Mouse (Mus musculus): ENCODE results near the gene C1rl. TPM values are rescaled to one million over a fixed set of nuclear protein-coding genes. Genes with fewer than 3 reads are reported as not detected.
"Not testable (repeated sequence)": the region's sequence is repeated elsewhere in the genome, so short reads cannot be mapped to it uniquely, and the experiment has no call there.

The C1rl gene
- polyA plus RNA-seq, 1 experiment = 1.2 TPM

GRCm38 (mm10) chr6:124542284-124542683 is 49.4 kb downstream of the C1rl start, which contains the start of gene C1s1:
TSS of gene C1s1 (minus strand) at chr6:124542359.
- not testable (repeated sequence) for H3K4me2 ChIP-seq (ENCODE audit: low read depth); H3K79me2 ChIP-seq (ENCODE audit: control insufficient read depth, insufficient read depth); H3K36me3 ChIP-seq (ENCODE audit: control insufficient read depth, insufficient read depth); H3ac ChIP-seq (ENCODE audit: control insufficient read depth, insufficient read length); H3K4me3 ChIP-seq; H3K27me3 ChIP-seq (ENCODE audit: control insufficient read depth, insufficient read depth, insufficient read length)

GRCm38 (mm10) chr6:124544466-124544865 is 51.6 kb downstream of the C1rl start:
- no peak overlapping the region for H3ac ChIP-seq (ENCODE audit: control insufficient read depth, insufficient read length)
- no peaks in the 10 kb centered on the region for H3K27me3 ChIP-seq (ENCODE audit: control insufficient read depth, insufficient read depth, insufficient read length)
- H3K36me3 ChIP-seq (ENCODE audit: control insufficient read depth, insufficient read depth) = no peaks in the 10 kb centered on the region
- no peak overlapping the region for H3K4me3 ChIP-seq
- TF ChIP-seq POLR2AphosphoS2 (IDR thresholded peaks at IDR 0.05; ENCODE audit: insufficient read length, low read depth) (no peak), POLR2A (IDR thresholded peaks at IDR 0.05; ENCODE audit: insufficient read length, low read depth) (no peak), CEBPB (IDR thresholded peaks at IDR 0.05; ENCODE audit: insufficient read depth, poor library complexity, severe bottlenecking) (no peak)
- no peak overlapping the region for H3K4me2 ChIP-seq (ENCODE audit: low read depth)
- H3K79me2 ChIP-seq (ENCODE audit: control insufficient read depth, insufficient read depth) = no peaks in the 10 kb centered on the region

GRCm38 (mm10) chr6:124545425-124545824 is 52.5 kb downstream of the C1rl start:
- H3K79me2 ChIP-seq (ENCODE audit: control insufficient read depth, insufficient read depth) = no peaks in the 10 kb centered on the region
- TF ChIP-seq POLR2AphosphoS2 (IDR thresholded peaks at IDR 0.05; ENCODE audit: insufficient read length, low read depth) (no peak), SRF (IDR thresholded peaks at IDR 0.05; ENCODE audit: control insufficient read depth, insufficient read length, low read depth) (no peak)

GRCm38 (mm10) chr6:124547979-124548378 is 55.1 kb downstream of the C1rl start:
- not testable (repeated sequence) for H3K36me3 ChIP-seq (ENCODE audit: control insufficient read depth, insufficient read depth); H3K79me2 ChIP-seq (ENCODE audit: control insufficient read depth, insufficient read depth); H3ac ChIP-seq (ENCODE audit: control insufficient read depth, insufficient read length); H3K4me2 ChIP-seq (ENCODE audit: low read depth); H3K27me3 ChIP-seq (ENCODE audit: control insufficient read depth, insufficient read depth, insufficient read length); H3K4me3 ChIP-seq

More at GRCm38 (mm10) chr6:124545425-124545824, 52.5 kb downstream of the C1rl start:
- H3ac ChIP-seq (ENCODE audit: control insufficient read depth, insufficient read length) = no peak overlapping the region
- H3K4me2 ChIP-seq (ENCODE audit: low read depth) = no peak overlapping the region
- H3K27me3 ChIP-seq (ENCODE audit: control insufficient read depth, insufficient read depth, insufficient read length) = no peaks in the 10 kb centered on the region
- H3K4me3 ChIP-seq = no peak overlapping the region
- no peaks in the 10 kb centered on the region for H3K36me3 ChIP-seq (ENCODE audit: control insufficient read depth, insufficient read depth)

GRCm38 (mm10) chr6:124549023-124549550 is 56.2 kb downstream of the C1rl start:
- no peak overlapping the region for H3K4me3 ChIP-seq
- H3ac ChIP-seq (ENCODE audit: control insufficient read depth, insufficient read length) = no peak overlapping the region
- H3K36me3 ChIP-seq (ENCODE audit: control insufficient read depth, insufficient read depth) = no peaks in the 10 kb centered on the region
- no peaks in the 10 kb centered on the region for H3K79me2 ChIP-seq (ENCODE audit: control insufficient read depth, insufficient read depth)
- no peak for TF ChIP-seq TCF3 (IDR thresholded peaks at IDR 0.05; ENCODE audit: insufficient read length, low read depth)
- no peak for TF ChIP-seq MYOG (IDR thresholded peaks at IDR 0.05; ENCODE audit: control insufficient read depth in 1 of 3, insufficient read depth in 1 of 3, insufficient read length in 2 of 3, low read depth in 2 of 3)
- TF ChIP-seq SRF (IDR thresholded peaks at IDR 0.05; ENCODE audit: control insufficient read depth, insufficient read length, low read depth) = no peak
- no peak for TF ChIP-seq REST (IDR thresholded peaks at IDR 0.05; ENCODE audit: insufficient read depth, insufficient read length)
- no peak for TF ChIP-seq POLR2A (IDR thresholded peaks at IDR 0.05; ENCODE audit: insufficient read length, low read depth)
- H3K4me2 ChIP-seq (ENCODE audit: low read depth) = no peak overlapping the region
- H3K27me3 ChIP-seq (ENCODE audit: control insufficient read depth, insufficient read depth, insufficient read length) = no peaks in the 10 kb centered on the region

- Histone ChIP-seq H3K79me2 (ENCODE audit: control insufficient read depth, insufficient read depth) (no peaks in the 10 kb centered on the region), H3K36me3 (ENCODE audit: control insufficient read depth, insufficient read depth) (no peaks in the 10 kb centered on the region), H3ac (ENCODE audit: control insufficient read depth, insufficient read length) (no peak overlapping the region), H3K27me3 (ENCODE audit: control insufficient read depth, insufficient read depth, insufficient read length) (no peaks in the 10 kb centered on the region), H3K4me2 (ENCODE audit: low read depth) (no peak overlapping the region), H3K4me3 (no peak overlapping the region)
- TF ChIP-seq TCF3 (IDR thresholded peaks at IDR 0.05; ENCODE audit: insufficient read length, low read depth) = no peak
- TF ChIP-seq POLR2A (IDR thresholded peaks at IDR 0.05; ENCODE audit: insufficient read length, low read depth) = no peak
- no peak for TF ChIP-seq E2F4 (IDR thresholded peaks at IDR 0.05; ENCODE audit: insufficient read depth)
- TF ChIP-seq USF1 (IDR thresholded peaks at IDR 0.05; ENCODE audit: low read depth) = no peak
- TF ChIP-seq MYOD1 (IDR thresholded peaks at IDR 0.05; ENCODE audit: control insufficient read depth in 1 of 3, insufficient read length in 2 of 3, low read depth in 2 of 3) = no peak
- no peak for TF ChIP-seq CEBPB (IDR thresholded peaks at IDR 0.05; ENCODE audit: insufficient read depth, poor library complexity, severe bottlenecking)
- no peak for TF ChIP-seq REST (IDR thresholded peaks at IDR 0.05; ENCODE audit: insufficient read depth, insufficient read length)
- no peak for TF ChIP-seq SRF (IDR thresholded peaks at IDR 0.05; ENCODE audit: control insufficient read depth, insufficient read length, low read depth)
- TF ChIP-seq POLR2AphosphoS2 (IDR thresholded peaks at IDR 0.05; ENCODE audit: insufficient read length, low read depth) = no peak
- TF ChIP-seq MYOG (IDR thresholded peaks at IDR 0.05; ENCODE audit: control insufficient read depth in 1 of 3, insufficient read depth in 1 of 3, insufficient read length in 2 of 3, low read depth in 2 of 3) = no peak
- TF ChIP-seq TCF12 (IDR thresholded peaks at IDR 0.05; ENCODE audit: insufficient read depth, poor library complexity, severe bottlenecking) = no peak
Observed at GRCm38 (mm10) chr6:124552766-124553165, 59.9 kb downstream of the C1rl start.

GRCm38 (mm10) chr6:124555956-124556355 is 63.0 kb downstream of the C1rl start:
- H3K27me3 ChIP-seq (ENCODE audit: control insufficient read depth, insufficient read depth, insufficient read length); H3K4me3 ChIP-seq; H3ac ChIP-seq (ENCODE audit: control insufficient read depth, insufficient read length); H3K79me2 ChIP-seq (ENCODE audit: control insufficient read depth, insufficient read depth); H3K4me2 ChIP-seq (ENCODE audit: low read depth); H3K36me3 ChIP-seq (ENCODE audit: control insufficient read depth, insufficient read depth): not testable (repeated sequence)
